Mouse (Mus musculus) CD4-positive, CD25-positive, alpha-beta regulatory T cell, adult 4 months (primary cell): ENCODE data around the gene Abhd16a. TPM values are rescaled to one million over a fixed set of nuclear protein-coding genes. Genes with fewer than 3 reads are reported as not detected.

ENCODE experiments used
- ATAC-seq: one replicate; pipeline ENCODE4 v1.8.0; 2017
- polyA plus RNA-seq, 2 experiments: library from polyadenylated mRNA; unstranded; fragments of 100-300 nt; shearing (Covaris generic); gene quantifications; one replicate each; pipeline ENCODE4 v1.2.1; 2017

The Abhd16a gene
- polyA plus RNA-seq, result 10 to 100 TPM; 23.5 to 27.2 TPM

DNA sequence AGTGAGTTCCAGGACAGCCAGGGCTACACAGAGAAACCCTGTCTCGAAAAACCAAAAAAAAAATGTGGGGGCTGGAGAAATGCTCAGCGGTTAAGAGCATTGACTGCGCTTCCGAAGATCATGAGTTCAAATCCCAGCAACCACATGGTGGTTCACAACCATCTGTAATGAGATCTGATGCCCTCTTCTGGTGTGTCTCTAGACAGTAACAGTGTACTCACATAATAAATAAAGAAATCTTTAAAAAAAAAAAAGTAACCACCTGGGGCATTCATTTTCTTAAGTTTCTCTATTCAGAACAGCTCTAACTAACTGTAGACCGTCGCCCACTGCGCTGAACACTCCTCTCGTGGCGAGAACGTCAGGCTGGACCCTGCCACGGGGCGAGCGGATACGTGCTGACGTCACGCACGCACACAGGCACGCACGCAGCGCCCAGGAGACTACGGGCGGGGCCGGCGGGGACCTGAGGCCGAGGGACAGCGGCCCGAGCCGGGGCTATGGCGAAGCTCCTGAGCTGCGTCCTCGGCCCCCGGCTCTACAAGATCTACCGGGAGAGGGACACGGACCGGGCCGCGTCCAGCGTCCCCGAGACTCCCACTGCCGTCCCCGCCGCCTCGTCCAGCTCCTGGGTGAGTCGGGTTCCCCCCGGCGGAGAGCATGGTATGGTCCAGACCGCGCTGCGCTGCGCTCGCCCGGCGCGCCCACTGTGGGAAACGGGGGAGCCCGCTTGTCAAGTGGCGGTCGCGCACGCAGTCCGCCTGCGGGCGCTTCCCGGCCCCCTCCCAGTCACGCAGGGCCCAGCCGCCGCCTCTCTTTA lies at the start of gene Abhd16a:
TSS of gene Abhd16a (plus strand) at position 439 of the 820 bp plus-strand sequence.
- ATAC-seq, result peak; percentile 94

DNA sequence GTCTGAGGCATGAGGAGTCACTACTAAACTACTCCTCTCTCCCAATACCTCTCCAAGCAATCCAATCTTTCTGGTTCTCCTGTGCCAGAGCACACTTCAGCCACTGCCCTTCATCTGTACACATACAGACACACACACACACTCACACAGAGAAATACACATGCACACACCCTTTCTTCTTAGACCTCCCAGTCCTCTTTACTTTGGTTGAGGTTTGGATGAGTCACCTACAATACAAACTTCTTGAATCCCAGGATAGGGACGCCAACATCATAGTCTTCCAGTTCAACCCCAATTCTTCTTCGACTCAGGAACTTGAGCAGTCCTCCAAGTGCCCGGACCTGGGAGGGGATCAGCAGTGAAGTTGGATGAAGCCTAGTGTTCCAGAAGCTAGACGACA lies 45.3 kb upstream of the Abhd16a start:
- ATAC-seq, result no peak

DNA sequence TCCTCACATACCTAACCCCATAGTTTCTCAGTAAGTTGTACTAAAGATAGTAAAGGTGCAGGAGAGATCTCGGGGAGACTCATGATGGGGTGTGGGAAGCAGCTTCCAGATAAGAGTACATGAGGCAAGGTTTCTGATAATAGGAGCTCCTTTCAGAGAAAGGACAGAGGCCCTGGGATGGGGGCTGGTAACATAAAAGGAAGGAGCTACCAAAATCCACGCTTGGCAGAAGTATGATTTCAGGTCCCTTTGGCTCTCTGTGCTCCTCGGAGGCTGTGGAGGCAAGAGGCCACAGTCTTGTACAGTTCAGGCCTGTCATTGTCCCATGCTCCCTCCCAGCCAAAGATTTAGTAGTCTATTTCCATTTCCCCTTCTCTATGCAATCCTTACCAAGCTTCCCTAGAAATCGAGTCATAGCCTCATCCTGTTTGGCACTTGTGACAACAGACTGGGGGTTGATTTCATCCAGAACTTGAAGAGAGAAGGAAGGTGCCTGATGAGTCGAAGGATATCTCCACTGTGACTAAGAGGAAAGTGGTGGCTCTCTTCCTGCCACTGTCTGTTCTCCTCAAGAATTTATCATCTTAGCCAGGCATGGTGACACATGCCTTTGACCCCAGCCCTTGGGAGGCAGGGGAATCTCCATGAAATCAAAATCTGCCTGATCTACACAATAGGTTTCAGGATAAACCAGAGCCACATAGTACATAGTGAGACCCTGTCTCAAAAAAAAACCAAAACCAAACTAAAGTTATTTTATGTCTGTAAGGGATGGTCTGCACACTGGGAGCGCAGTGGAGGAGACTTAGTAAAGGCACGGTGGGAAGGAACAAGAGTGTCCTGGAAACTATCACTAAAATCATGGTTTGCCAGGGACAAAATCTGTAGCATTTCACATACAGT lies 43.9 kb upstream of the Abhd16a start:
- no peak for ATAC-seq

DNA sequence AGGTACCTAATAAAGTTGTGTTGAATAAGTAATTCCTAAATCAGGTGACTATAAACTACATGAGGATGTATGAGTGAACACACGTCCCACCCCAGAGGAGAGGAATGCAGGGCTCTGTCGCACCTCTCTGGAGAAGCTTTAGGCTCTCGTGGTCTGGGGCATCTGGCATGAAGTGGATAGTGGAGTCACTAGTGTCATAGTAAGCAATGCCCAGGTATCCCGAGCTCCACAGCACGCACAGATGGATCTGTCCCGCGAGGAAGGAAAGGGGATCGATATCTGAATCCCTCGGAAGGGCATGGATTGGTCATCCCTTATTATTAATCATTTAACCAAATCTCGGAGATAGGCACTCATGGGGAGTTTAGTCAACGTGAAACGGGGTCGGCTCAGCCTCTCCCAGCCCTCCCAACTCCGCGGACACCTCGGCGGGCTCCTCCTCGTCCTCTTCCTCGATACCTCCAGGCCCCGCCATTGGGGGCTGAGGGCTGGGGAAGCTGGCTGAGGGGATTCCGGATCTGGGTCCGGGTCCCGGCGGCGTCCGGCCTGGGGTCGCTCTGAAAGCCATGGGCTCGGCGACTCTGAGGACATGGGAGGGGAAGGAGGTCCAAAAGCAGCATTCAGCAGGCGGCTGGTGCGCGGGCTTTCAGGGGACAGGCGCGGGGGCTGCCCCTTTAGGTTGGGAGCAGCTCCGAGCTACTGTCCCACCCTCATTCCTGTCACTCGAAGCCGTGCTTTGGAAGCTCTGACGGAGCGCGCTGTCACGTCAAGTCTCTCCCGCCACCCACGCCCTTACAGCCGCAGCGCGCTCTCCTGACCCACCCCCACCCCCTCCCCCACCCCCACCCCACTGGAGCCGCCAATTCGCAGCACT lies 43.0 kb upstream of the Abhd16a start:
- ATAC-seq, result no peak

DNA sequence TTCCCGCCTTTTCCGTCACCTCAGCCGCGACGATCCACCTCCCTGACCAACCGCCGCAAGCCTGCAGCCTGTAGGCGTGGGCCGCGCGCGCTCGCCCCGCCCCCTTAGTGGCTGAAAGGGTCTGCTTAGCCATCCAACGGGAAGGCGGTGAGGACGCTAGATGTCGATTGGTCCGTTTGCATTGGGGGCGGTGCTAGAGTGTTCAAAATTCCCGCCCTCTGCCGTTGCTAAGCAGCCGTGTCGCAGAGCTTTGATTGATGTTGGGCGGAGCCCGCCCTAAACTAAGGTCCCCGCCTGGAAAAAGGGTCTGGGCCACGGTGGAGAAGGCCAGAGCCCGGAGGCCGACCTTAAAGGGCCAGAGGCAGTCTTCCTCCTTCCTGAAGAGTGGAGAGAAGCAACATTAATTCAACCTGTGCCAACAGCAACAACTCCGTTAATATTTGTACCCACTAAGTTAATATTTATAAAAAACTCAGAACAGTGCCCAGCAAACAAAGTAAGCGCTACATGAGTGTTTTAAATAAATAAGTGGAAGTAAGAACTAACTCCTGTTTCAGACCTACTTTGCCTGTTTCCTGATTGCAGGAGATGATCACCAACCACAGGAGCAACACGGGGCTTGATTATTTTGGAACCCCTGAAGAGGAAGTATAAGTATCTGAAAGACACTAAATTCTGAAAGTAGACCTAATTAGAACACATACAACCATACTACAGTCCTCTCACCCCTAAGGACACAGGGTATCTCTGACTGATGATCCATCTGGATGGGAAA lies 42.2 kb upstream of the Abhd16a start, which contains the start of gene Msh5:
TSS of gene Msh5 (minus strand) at position 65 of the 775 bp plus-strand sequence.
- peak; percentile 87 for ATAC-seq

DNA sequence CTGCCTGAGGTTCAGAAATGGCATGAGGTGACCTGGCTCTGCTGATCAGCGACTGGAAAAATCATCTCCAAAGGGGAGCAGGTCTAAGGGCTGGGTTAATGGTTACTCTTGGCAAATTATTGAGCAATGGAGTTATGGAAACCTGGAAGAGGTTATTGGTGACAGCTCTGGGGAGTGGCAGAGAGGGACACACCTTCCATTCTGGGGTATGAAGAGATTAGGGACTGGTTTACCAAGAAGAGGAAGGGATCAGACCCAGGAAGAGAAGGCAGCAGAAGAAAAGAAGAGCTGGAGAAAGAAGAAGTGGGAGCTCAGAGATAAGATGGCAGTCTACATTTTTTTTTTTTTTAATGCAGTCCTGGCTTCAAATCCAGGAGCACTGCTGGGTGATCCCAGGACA lies 41.4 kb upstream of the Abhd16a start:
- no peak for ATAC-seq

DNA sequence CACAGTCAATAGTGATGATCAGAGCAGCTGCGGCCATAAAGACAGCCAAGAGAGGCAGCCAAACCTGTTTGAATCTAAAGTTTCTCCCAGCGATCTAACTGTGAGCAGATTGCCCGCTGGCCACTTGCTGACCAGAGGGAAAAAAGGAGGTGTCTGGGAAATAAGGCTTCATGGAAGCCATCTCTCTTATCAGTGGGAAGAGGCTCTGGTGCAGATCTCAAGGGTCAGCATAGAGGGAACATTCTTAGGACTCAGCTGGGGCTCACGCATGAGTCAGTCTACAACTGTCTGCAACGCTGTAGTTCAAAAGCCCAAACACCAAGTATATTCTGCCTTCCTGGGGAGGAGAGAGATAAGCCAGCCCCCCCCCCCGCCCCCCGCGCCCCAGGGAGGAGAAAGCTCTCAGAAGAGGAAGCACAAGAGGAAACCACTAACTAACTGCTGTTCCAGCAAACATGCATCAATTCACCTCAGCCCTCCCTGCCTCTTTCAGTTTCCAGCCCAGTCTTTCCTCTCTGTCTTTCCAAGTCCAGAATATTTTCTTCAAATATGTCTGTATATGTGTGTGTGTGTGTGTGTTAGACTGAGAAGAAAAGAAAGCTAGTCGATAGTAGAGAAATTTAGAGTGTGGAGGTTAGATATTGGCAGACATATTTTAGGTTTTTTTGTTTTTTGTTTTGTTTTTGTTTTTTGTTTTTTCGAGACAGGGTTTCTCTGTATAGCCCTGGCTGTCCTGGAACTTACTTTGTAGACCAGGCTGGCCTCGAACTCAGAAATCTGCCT lies 40.7 kb upstream of the Abhd16a start:
- ATAC-seq, result peak; percentile 11

DNA sequence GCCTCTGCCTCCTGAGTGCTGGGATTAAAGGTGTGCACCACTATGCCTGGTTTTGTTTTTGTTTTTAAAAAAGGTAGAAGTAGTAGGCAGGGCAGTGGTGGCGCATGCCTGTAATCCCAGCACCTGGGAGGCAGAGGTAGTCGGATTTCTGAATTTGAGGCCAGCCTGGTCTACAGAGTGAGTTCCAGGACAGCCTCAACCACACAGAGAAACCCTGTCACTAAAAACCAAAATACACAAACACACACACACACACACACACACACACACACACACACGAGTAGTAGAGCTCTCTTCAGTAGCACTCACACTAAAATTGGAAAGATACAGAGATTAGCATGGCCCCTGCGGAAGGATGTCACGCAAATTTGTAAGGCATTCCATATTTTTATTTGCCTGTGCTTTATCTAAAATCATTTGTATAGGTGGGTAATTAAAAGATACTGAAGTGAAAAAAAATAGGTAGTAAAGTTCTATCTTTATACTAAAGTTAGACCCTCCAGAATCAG lies 40.1 kb upstream of the Abhd16a start:
- ATAC-seq, result no peak

DNA sequence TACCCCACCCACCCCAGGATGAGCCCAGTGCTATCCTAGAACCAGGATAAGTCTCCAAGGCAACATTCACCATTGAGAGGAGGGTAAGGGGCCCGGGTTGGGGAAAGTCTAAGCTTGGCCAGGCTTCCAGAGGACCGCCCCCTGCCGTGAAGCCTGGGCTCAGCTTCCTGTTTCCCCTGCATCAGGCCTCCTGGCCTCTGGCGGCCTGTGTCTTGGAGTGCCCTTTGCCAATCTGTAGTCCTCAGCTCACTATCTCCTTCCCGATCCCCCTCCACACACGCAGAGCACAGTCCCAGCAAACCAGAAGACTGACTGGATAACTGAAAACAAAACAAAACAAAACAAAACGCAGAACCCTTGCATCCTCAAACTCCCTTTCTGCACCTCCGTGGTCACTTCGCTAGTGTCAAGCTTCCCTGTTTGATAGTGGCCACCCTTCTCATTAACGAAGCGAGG lies 39.5 kb upstream of the Abhd16a start, which contains the start of gene Clic1:
TSS of gene Clic1 (plus strand) at position 406 of the 456 bp plus-strand sequence.
- ATAC-seq, result no peak

DNA sequence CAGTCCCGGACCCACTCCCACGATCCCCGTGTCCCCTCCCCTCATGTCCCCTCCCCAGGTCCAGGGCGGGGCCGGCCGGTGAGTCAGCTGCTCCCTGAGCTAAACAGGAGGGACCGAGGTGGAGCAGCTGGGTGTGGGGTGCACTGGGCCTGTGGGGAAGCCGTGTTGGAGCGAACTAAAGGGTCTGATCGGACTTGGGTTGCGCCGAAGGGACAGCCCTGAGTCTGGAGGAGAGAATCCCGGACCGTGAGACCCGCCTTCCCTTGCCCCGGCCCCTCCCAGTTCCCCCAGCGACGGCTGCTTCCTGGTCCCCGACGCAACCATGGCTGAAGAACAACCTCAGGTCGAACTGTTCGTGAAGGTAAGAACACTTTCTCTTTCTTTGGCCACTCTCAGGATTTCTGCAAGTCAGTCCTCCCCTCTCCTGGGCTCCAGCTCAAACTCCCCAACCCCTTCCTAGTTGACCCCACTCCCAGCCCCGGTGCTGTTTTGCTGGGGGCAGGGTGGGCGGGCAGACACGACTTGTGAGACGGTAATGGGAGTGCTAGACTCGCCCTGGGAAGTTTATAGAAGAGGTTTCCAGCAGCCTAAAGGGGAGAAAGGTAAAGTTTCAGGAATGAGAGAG lies 38.8 kb upstream of the Abhd16a start:
- no peak for ATAC-seq

DNA sequence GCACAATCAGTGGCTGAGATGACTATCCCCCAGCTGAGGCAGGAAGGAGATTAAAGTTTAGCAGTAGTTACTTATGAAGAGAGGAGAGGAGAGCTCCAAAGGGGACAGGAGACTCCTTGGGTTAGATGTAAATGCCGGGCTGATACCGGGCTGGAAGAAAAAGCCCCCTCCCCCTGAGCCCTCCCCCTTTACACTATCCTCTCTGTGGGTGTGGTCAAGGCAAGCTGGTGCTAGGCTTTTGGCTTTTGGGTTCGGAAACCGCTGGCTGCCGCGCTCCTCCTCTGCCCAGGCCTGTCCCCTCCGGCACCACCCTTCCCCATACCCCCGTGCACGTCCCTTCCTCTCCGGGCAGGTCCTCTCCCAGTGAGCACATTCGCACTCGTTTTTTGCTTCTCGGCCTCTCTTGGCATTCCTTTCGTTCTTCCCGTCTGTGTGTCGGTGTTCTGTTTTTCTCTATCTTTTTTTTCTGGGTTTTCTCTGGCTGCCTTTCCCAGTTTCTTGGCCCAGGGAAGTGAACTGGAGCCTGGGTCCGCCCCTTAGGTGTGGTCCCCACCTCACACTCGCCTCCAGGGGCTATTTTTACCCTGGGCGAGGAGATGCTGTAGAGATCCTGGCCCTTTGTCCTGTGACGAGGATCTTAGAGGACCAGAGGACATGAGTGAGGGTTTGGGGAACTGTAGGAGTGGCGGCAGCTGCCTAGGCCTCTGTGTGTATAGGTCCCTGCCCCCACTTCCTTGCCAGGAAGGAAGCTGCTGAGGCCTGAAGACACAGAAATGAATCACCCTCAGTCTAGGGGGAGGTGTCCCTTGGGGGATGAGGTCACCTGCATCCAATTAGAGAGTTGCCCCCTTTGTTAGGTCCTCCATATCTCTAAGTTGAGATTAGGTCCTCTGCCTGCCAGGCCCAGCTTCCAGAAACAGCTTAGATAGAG lies 37.6 kb upstream of the Abhd16a start:
- ATAC-seq, result peak; percentile 88

DNA sequence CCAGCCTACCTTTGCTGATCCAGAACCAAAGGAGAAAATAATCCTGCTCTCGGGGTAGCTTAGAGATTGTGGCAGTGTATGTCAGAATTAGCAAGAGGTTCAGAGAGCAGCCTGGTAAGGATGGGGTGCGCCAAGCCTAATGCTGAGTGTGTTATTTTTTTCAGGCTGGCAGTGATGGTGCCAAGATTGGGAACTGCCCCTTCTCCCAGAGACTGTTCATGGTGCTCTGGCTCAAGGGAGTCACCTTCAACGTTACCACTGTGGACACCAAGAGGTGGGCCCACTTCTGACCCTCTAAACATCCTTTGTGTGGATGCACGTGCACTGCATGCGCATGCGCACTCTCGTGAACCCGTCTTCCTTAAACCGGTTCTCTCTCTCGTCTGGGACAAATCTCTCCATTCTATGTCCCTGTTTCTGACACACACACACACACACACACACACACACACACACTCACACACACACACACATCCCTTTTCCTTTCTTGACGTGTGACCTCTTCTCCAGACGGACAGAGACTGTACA lies 36.7 kb upstream of the Abhd16a start:
- ATAC-seq, result no peak

DNA sequence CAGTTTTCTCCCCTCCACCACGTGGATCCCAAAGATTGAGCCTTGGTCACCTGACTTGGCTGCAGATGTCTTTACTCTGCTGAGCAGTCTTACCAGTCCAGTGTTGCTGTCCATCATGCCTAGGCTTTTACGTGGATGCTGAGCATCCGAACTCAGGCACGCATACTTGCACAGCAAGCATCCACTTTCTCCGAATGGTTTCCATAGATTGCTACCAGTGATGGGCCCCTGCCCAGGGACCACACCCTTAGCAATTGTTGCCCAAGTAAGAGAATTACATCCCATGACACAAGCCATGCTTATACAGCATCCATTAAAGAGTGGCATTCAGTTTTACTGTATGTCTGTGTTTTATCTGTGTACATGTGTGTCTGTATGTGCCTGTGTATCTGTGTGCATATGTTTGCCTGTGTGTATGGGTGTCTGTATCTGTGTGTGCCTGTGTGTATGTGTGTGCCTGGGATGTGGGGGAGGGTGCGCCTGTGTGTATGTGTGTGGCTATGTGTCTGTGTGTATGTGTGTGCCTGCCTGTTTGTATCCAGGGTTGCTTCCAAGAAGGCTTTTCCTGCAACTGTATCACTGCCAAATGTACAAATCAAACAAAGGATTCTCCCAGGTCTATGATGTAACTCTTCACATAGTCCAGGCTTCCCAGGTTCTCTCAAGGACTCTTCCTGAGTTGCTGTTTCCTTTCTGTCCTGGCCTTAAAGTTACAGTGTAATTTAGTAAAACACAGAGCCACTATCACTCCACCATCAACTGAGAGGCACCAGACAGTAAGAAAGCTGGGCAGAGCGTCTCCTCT lies 33.2 kb upstream of the Abhd16a start:
- ATAC-seq, result no peak

DNA sequence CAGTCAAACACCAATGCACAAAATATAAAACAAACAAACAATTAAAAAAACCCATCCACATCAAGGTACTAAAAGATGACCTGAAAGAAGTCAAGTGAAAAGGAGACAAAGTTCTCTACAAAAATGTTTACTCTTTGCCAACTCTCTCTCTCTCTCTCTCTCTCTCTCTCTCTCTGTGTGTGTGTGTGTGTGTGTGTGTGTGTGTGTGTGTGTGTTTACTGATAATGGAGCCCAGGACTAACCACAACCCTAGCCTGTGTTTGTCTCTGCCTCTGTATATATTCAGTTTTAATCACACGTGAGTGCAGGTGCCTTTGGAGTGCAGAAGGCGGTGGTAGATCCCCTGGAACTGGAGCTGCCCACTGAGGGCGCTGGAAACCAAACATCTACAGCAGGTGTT lies 32.0 kb upstream of the Abhd16a start:
- ATAC-seq, result no peak

DNA sequence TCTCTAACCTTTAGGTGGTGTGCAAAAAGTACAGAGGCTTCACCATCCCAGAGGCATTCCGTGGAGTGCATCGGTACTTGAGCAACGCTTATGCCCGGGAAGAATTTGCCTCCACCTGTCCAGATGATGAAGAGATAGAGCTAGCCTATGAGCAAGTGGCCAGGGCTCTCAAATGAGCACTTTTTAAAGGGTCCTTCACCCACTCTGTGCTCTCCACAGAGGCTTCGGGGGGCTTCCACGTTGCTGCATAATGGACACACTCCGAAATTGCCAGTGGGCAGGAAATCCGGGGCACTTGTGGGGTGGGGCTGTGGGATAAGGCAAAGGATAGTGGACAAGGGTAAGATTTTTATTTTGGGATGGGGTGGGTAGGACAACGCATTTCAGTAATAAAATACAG lies 30.7 kb upstream of the Abhd16a start:
- no peak for ATAC-seq

DNA sequence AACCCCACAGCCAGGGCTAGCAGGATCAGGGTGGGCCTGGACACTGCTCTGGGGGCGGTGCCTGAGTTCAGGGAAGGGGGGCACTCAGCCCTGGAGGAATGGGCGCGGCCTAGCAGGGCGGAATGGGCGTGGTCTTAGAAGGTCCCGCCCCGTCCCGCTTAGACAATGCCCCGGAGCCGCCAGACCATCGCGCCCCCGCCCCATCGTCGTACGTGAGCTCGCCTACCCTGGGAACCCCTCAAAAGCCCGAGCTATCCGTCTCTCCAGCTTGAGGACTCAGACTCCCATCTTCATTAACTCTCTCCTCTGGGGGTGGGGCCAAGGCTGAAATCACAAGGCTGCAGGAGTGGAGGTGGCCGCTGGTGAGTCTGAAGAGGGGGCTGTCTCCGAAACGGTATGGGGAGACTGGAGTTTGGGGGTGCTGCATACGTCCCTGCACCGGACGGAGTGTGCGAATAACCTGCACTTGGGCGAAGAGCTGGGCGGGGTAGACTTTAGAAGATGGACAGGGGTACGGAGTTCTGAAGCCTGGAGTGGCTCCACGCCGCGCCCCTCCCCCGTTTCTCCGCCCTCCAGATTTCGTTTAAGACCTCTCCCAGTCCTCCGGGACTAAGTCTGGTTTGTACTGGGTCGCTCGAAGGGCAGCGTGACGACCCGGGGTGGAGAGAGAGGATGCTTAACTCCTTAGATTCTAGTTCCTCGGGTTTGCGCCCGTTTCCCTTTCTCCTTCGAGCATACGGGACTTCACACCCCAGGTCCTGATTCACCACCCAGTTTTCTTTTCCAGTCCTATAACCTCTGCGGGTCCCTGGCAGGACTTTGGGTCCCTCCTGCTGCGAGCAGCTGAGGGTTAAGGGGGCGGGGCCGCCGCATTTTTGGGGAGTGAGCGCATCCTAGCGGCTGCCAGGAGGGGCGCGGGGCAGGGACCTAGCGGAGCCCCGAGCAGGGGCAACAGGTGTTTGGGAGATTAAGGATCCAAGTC lies 29.9 kb upstream of the Abhd16a start, which contains the start of gene Ddah2:
TSS of gene Ddah2 (plus strand) at position 125 of the 982 bp plus-strand sequence.
- peak; percentile 93 for ATAC-seq
